Mouse (Mus musculus) frontal cortex, postnatal 10 days (tissue): ENCODE measurements around the gene Ttc33.
A peak's percentile ranks its signal among the peaks of the same experiment; 100 is the strongest.
"Not testable (repeated sequence)": the region's sequence is repeated elsewhere in the genome, so short reads cannot be mapped to it uniquely, and the experiment has no call there.

Experiments used
- DNase-seq, 2 experiments: peaks; one replicate each; pipeline ENCODE4 v3.0.0; 2022; ENCODE audit warnings: low spot score in 2 of 2, mixed read lengths in 1 of 2

Ttc33 gene

DNA sequence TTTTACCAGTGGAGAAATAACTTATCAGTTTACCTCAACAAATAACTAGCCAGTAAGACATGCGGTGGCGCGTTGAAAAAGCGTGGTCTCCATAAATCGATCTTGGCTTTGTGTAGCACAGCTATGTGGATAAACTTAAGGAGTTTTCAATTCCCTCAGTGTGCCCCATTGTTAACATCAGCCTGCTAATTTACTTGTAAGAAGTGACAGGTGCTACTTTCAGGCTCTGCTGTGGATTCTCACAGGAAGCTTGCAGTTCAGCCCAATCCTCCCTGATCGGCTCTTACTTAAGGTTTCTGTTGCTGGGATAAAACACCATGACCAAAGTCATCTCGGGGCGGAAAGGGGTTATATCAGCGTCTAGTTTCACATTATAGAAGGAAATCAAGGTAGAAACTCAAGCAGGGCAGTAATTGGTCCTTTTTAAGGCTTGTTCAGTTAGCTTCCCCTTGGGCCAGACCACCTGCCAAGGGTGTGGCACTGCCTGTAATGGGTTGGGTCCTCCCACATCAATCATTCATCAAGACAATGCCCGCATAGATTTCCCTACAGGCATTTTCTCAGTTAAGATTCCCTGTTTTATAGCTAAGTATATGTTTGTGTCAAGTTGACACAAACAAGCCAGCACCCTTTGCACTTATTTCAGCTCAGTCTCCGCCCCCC, 526 bp upstream of the Ttc33 start:
- DNase-seq = no peak

- DNase-seq = no peak
These were observed 959 bp downstream of the Ttc33 start for GRCm38 (mm10) chr15:5186293-5186675.

- DNase-seq = no peak
These were observed 1.8 kb downstream of the Ttc33 start for GRCm38 (mm10) chr15:5187116-5187515.

GRCm38 (mm10) chr15:5188029-5188428, 2.7 kb downstream of the Ttc33 start:
- no peak for DNase-seq

DNA sequence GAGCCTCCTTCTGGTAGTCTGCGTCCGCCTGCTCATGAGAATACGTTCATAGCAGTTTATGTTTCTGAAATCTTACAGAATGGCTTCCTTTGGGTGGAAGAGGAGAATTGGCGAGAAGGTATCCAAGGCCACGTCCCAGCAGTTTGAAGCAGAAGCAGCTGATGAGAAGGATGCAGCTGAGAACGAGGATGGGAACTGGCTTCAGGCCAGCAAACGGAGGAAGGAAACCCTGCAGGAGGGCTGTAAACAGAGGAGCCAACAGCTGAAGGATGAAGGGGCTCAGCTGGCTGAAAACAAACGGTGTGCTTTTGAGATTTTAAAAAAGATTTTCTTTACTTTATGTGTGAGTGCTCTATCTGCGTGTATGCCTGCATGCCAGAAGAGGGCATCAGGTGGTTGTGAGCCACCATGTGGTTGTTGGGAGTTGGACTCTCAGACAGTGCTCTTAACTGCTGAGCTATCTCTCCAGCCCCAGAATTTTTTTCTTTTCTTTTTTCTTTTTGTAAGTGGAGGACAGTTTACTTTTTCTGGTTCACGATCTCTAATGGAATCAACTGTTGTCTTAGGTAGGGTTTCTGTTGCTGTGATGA, 4.3 kb downstream of the Ttc33 start:
- DNase-seq = peak in 1 of 2 experiments; percentile 32

DNA sequence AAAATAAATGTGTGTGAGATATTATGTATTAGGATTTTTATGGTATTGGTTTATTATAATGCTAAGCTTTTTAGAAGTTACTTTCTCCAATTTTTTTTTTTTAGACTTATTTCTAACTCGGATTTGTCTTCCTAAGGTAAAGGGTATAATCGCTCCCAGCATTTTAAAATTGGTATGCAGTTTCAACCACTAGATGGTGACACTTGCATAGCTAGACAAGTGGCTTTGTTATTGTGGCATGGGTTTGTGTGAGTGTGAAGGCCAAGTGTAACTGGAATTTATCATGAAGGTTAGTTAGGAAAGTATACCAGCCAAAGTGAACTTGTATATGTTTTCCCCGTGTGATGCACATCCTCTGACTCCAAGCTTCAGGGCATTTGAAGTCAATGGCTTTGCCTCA, 8.5 kb downstream of the Ttc33 start:
- DNase-seq = no peak

GRCm38 (mm10) chr15:5194446-5194845, 9.1 kb downstream of the Ttc33 start:
- no peak for DNase-seq

DNA sequence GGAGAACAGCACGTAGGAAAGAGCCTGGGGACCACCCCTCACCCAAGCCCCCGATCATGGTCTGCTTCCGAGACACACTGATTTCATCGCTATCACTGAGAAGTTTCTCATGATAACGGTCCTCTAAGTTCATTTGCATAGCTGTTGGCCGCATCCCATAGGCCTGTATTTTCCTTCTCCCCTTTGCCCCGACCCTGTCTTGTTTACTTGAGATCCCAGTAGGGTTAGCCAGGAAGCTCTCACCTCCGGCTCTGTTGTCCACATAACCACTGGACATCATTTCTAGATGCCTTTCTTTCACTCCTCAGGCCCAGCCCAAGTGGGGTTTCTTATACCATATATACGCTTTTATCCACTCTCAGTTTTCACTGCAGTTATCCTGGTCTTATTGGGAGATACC, 9.6 kb downstream of the Ttc33 start:
- no peak for DNase-seq

GRCm38 (mm10) chr15:5195987-5196514, 10.7 kb downstream of the Ttc33 start:
- DNase-seq = no peak

DNA sequence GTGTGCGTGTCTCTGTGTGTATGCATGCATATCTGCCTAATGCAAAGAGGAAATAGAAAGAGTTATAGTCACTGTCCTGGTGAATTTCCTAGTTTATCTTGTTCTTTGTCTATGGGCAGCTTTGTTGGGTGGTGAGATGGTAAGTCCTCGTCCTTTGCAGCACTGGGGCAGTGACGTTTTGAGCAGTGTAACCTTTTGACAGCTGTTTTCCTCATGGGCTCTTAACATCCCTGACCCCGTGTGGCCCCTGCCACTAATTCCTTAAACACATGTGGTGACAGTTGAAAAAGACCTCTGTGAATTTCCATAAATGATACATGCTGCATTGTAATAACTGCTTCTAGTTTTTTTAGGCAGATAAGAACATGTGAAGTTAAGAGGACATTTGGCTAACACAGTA, 11.4 kb downstream of the Ttc33 start:
- no peak for DNase-seq

DNA sequence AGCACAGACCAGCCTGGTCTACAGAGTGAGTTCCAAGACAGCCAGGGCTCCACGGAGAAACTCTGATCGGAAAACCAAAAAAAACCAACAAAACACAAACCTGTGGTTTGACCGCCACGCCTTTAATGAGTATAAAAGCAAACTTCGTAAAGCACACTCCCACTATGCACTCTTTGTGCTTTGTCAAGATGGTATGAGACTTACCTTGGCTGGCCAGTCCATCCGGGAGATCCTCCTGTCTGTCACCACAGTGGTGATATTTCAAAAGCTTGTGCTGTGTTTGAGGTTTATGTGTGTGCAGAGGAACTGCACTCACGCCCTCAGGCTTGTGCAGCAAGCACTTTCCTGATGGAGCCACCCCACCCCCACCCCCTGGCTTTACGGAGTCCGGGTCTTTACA, 19.9 kb downstream of the Ttc33 start:
- no peak for DNase-seq

- DNase-seq = no peak
These were observed 23.8 kb downstream of the Ttc33 start for GRCm38 (mm10) chr15:5209116-5209515.

- DNase-seq = no peak
These were observed 35.2 kb downstream of the Ttc33 start for GRCm38 (mm10) chr15:5220491-5220890.

DNA sequence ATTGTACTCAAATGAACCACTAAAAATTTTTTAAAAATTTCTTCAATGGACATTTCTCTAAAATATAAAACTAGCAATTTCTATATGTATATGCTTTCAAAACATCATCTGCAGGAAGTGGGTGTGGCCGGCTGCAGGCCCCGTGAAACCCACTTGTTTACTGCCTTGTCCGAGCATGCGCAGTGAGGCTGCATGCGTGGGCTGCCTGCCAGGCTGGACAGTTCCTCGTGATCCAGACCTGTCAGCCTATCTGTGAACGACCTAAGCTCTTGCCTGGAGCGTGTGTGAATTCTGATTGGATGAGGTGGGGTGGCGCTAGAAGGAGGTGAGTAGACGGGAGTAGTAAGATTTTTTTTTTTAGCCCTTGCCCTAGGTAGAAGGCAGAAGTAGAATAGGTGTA, 45.4 kb downstream of the Ttc33 start:
- DNase-seq = not testable (repeated sequence)

GRCm38 (mm10) chr15:5234659-5235058, 49.3 kb downstream of the Ttc33 start:
- DNase-seq = no peak

DNA sequence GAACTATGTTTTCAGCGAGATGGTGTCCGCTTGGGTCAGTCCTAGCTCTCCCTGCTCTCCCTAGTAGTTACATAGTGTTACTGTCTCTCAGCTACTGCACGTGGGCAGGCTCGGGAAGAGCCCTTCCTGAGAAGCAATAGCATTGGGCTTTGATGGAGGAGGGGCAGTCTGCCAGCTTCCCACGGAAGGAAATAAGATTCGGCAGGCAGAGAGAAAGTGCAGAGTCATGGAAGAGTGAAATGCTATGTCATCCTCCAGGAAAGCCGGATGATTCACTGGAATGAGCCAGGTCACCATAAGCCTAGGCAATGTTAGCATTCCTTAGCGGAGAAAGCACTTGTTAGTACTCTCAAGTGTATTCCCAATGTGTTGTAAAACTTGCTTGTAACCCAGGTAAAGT, 50.2 kb downstream of the Ttc33 start:
- peak in 1 of 2 experiments; percentile 37 for DNase-seq

GRCm38 (mm10) chr15:5236538-5236937, 51.2 kb downstream of the Ttc33 start:
- peak in 1 of 2 experiments; percentile 61 for DNase-seq

DNA sequence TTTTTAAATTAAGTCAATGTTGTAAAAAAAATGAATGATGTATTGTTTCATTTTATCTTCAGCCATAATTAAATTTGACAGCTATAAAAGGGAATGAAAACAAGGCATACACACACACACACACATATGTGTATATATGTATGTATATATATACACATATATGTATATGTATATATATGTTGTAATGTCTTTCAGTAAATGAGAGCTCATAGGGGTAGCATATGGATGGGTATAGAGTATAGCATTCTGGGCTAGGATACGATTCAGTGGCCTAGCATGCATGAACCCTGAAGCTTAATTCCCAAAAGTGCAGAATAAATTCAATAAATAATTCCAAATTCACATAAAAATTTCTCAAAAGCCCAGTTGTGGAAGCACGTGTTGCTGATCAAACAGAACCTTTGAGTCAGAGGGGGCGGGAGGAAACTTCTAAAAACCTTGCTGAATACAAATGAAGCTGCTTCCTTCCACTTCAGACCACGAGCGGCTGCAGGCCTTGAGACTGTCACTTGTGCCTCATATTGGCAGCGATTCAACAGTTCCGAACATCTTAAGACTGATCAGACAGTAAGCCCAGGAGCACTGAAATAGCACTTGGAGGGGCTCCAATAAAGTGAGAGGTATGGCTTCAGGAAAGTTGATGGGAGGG, 51.8 kb downstream of the Ttc33 start:
- DNase-seq = no peak

DNA sequence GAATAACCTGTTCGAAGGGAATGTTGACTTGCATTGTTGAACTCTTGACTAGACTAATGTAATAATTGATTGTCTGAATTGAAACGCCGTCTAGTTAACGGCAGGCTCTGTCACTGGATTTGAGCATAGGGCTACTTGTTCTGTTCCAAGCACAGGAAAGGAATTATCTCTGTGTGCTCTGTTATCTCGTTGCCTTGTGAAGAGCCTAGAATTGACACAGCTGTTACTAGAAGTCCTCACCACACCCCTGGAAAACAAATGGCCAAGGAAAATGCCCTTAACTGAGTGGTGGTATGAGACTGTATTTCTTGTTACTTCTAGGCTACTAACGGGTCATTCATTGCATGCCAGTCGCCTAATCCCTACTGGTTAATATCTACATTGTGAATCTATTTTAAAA, 52.7 kb downstream of the Ttc33 start:
- DNase-seq = no peak

DNA sequence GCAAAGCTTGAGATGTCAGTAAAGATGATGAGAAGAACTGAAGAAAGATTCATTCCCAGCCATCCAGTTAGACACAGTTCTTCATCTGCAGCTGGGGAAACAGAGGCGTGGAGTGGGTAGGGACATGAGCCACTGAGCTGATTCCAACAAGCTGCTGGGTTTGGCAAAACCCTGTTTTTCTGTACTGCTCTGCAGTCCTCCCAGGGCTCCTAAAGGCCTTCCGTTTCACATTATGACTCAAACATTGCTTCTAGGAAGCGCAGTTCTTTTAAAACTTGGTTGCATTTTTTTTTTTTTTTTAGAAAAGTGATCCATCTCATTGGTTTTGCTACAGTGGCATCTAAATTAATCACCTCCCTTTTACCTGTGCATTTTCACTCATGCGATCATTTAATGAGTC, 53.2 kb downstream of the Ttc33 start:
- DNase-seq = no peak

- no peak for DNase-seq
These were observed 54.0 kb downstream of the Ttc33 start for GRCm38 (mm10) chr15:5239361-5239760.

- no peak for DNase-seq
These were observed 54.6 kb downstream of the Ttc33 start for GRCm38 (mm10) chr15:5239901-5240300.

DNA sequence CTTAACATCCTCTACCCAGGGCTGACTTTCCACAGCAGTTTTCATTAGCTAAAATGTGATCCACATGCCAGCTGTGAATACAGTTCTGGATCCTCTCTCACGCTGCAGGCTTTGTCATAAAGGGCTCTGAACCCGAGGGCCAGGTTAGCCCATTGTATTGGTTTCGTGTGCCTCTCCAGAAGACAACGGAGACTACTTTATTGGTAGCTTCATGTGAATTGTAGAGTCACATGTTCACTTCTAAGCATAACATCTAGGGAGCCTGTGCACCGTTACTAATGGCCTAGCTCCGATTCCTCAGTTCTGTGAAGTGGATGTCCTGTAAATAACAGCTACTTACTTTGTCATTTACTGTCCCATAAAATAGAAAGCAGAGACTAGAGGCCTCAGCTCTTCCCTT, 55.0 kb downstream of the Ttc33 start:
- no peak for DNase-seq
